Mouse (Mus musculus): ENCODE results near the gene Prickle3.
"Not testable (repeated sequence)": the region's sequence is repeated elsewhere in the genome, so short reads cannot be mapped to it uniquely, and the experiment has no call there.

DNA sequence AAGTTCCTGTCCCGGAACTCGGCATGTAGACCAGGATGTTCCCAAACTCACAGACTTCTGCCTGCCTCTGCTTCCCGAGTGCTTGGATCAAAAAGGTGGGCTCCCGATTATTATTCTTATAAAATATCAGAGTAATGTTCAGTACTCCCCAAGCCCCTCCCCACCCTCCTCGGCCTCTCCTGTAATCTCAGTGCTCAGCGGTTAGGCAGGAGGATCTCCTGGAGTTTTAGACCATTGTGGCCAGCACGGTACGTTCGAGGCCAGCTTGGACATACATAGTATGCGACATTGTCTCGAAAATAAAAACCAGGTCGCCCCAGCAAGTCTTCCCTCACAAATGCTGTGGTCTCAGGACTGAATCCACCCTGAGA, 56.7 kb downstream of the Prickle3 start:
- TF ChIP-seq CTCF (IDR thresholded peaks at IDR 0.05; ENCODE audit: borderline replicate concordance, extremely low read depth, insufficient read depth, insufficient read length); POLR2A (IDR thresholded peaks at IDR 0.05; ENCODE audit: borderline replicate concordance, extremely low read depth, insufficient read depth, insufficient read length, poor library complexity, severe bottlenecking): not testable (repeated sequence)

Data from brain, embryonic 14.5 days (tissue).